Mouse (Mus musculus): ENCODE data around the gene Stab2. TPM values are rescaled to one million over a fixed set of nuclear protein-coding genes. Genes with fewer than 3 reads are reported as not detected.

Gene Stab2
- total RNA-seq, 2 experiments from 2014 or later, result 0.32 to 0.54 TPM

DNA sequence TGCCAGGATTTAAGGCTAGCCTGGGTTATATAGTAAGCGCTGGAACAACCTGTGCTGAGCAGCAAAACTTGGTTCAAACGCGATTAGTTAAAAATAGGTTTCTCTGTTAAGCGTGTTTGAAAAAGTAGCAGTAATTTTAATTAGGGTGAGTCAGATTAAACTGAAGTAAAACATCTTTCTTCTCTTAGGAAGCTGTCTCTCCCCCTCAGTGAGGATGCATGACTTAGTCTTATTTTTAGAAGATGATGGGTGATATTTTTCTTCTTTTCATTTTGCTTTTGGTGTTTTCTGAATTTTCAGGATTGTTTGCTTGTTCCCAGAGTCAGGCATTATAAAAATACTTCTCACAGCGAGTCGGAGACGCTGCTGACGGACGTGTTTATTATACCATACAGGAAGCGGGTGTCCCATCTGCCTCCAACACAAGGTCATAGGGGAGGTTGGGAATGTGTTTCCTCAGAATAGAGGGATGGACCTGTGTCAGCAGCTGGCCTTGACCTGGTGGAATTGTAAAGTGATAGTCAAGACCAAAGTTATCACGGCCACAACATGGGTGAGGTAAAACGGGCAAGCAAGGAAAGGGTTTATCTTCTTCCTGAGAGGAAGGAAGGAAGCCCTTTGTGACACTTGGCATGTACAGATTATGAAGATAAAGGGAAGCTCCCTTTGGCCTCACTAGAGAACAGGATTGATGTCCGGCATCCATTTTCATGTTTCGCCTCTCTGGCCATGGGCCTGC, 15.4 kb downstream of the Stab2 start:
- intact Hi-C loops (cut with DNase I), result no loop called here
- DNase-seq (ENCODE audit: low spot score in 2 of 2), result no peak

DNA sequence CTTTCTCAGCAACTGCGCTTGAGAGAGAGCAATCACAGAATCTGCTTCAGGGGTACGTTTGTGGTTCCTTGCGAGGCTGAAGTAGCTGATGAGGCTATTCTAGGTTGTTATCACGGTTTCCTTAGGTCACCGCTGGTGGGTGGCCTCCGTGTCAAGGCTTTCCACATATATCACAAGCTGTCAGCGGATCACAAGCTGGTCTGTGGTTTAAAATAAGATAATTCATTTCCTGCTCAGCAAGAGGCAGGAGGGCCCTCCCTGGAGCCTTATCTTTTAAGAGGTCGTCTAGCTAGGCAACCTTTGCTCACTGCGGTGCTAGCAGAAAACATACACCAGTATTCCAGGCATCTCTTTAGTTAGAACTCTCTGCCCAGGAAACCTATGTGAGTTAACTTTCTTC, 17.2 kb downstream of the Stab2 start:
- no peak for DNase-seq (ENCODE audit: low spot score in 2 of 2)
- intact Hi-C loops (cut with DNase I), result no loop called here

DNA sequence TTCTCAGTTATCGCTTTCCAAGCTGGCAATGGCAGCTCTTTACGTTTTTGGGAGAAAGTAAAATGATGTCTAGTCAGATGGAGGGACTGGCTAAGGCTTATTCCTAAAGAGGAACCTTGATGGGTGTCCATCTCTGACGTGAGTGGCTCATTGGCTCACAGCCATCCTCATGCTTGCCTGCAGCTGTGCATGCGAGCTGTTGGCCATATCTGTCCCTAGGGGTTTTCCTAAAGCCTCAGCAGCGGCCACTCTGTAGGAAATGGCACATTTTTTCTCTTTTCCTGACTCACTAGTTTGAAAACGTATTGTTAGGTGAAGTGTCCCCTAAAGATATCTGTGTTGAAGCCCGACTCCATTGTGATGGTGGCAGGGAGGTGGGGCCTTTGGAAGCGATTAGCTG, 18.0 kb downstream of the Stab2 start:
- no peak for DNase-seq (ENCODE audit: low spot score in 2 of 2)
- intact Hi-C loops (cut with DNase I), result no loop called here

DNA sequence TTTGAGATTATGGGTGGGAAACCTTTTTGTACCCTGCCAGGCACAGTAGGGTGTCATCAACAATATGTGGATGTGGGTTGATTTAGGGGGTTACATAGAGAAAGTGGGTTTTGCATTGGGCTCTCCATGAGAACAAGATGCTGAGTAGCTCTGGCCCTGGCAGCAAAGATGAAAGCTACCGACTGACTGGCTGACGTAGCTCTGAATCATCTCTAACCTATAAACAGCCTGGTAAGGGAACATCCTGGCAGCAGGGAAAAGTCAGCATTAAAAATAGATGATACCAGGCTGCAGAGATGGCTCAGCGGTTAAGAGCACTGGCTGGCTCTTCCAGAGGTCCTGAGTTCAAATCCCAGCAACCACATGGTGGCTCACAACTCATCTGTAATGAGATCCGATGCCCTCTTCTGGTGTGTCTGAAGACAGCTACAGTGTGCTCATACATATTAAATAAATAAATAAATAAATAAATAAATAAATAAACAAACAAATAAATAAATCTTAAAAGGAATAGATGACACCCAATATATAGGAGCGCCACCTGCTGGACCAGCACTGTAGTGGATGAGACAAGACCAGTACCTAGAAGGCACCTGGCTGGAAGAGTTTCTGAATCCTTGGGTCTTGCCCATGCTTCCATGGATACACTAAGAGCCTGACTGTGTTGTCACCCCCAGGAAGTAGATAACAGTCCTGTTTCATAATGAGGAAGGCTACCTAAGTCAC, 31.7 kb downstream of the Stab2 start:
- intact Hi-C loops (cut with DNase I), result no loop called here
- DNase-seq (ENCODE audit: low spot score in 2 of 2), result peak; percentile 49 to 52

DNA sequence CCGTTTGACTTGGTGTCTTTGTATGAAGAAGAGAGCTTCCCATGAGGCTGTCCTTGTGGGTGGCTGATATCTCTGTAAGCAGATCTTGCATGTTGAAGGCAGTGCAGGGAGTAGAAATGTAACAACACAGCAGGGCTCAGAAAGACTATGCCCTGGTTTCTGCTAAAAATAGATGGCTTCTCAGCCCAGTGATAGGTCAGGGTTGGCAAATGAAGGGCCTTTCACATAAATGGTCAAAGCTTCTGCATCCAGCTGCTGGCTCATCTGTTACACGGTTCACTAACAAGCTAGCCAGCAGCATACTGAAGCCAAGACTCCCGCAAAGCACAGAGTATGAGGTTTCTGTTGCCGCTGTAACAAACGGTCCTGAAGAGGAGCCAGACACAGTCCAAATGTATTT, 34.5 kb downstream of the Stab2 start:
- intact Hi-C loops (cut with DNase I), result loop anchor here (5.0 kb wide), 1 partner anchor 529 kb away; no protein-coding TSS in a partner anchor
- DNase-seq (ENCODE audit: low spot score in 2 of 2), result no peak

DNA sequence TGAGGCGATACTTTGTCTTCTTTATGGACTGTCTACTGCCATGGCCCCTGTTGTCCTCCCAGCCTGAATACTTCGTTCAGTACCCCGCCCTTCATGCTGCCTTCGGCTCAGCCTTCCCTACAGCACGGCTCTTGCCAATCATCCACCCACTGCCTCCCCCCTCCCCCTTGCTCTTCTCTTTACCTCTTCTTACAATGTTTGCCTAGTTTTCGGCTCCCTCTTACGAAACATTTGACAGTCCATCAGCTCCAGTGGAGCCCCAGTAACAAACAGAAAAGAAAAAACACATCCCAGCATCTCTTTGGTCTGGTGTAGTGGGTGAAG, 35.4 kb downstream of the Stab2 start:
- intact Hi-C loops (cut with DNase I), result loop anchor here (1.0 to 5.0 kb wide), 2 partner anchors 48 to 530 kb away; no protein-coding TSS in a partner anchor
- no peak for DNase-seq (ENCODE audit: low spot score in 2 of 2)

DNA sequence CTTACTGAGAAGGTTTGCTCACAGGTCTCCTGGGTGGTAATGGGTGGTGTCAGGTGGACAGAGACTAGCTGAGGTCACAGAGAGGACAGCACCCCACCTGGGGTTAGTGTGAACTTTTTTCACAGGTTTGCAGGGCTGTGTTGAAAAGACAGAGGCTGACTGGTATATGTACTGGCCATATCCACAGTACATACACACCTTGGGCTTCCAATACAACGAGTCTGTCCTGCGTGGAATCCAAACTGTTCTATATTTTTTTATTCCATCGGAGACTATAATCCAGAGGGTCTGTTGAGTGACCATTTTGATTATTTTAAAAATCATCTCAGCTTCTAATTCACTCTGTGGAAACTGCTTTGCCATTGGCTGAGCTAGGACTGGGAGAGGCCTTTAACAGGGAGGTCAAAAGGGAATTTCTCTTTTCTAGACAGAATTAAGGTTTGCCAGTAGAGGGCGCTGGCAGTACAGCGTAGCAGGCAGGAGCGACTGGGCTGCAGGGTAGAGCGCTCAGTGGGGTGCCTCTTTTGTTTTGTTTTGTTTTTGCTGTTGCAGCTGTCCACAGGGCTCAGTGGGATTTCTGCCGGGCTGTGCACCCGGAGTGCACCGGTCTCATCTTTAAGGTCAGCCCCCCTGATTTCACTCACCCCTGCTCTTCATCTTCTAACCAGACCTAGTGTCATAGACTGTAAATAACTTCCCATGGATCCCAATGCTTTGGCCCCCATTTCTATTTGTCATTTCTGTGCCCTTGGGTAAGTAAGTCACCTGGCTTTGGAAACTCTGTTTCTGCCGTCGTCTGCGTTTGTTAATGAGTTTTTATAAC, 35.9 kb downstream of the Stab2 start:
- DNase-seq (ENCODE audit: low spot score in 2 of 2), result peak; percentile 48 to 51
- intact Hi-C loops (cut with DNase I), result loop anchor here (1.0 to 5.0 kb wide), 2 partner anchors 48 to 530 kb away; no protein-coding TSS in a partner anchor

DNA sequence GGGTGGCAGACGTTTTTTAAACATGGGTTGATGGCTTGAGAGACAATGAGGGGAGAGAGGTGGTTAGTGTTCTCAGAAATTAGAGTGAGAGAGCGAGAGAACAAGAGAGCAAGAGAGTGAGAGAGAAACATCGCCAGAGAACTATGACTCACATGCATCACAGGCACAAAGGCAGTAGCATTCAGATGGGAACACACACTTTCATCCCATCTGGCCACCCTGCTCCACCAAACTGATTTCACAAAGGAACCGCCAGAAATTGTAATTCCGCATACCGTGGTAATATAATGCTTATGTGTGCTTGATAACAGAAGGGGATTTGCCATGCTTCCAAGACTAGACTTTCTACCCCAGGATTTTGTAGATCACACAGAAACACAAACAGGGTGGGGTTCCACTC, 38.5 kb downstream of the Stab2 start:
- DNase-seq (ENCODE audit: low spot score in 2 of 2), result peak; percentile 29 to 36
- intact Hi-C loops (cut with DNase I), result loop anchor here (10.0 kb wide), 1 partner anchor 195 kb away; the partner anchor contains the start of gene Nt5dc3

DNA sequence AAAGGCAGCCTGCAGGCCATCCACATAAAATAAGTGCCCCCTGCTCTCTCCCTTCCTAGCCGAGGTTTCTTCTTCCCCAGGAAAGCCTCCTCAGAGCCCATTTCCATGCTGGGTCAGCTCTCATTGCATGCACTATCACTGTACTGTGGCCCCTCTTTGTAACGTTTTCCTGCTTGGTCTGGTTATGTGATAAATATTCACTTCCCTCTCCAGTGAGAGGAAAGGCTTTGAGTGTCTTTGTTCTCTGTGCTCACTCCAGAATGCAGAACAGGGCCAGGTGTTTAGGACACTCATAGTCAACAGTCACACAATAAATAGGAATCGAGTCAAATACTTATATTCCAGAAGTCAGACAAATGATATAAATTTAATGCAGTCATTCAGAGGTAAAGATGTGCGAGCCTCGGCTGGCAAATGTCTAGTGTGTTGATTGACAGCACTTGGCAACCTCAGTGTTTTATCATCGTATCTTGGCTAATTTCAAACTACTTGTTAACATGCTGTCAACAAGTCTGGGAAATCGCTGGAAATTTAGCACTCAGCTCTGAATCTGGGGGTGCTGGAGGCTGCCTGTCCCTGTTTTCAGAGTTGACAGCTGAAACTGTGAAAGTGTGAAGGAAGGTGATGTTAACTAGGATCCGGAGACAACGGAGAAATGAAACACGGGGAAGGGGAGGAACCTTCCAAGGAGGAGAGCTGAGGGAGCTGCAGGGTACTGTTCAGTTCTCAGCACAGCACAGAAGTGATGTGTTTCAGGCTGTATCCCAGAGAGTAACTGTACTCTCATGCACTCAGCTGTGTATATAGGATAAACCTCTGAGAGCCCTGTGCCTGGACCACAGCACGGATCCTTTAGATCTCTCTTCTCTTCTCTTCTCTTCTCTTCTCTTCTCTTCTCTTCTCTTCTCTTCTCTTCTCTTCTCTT, 46.0 kb downstream of the Stab2 start:
- DNase-seq (ENCODE audit: low spot score in 2 of 2), result peak in 1 of 2 experiments; percentile 10
- intact Hi-C loops (cut with DNase I), result loop anchor here (10.0 kb wide), 1 partner anchor 187 kb away; the partner anchor contains the start of gene Nt5dc3

DNA sequence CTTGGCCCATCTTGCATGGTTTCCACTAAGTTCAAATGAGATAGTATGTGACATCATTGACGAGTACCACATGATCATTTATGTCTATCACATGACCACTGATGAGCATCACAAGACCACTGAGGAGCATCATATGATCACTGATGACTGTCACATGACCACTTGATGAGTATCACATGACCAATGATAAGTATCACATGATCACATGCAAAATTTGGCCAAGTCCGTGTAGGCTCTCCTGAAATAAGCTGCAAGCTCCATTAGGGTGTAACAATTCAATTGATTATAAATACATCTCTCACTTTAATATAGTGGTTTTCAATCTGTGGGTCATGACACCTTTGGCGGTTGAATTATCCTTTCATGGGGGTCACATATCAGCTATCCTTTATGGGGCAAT, 52.5 kb downstream of the Stab2 start:
- intact Hi-C loops (cut with DNase I), result no loop called here
- DNase-seq (ENCODE audit: low spot score in 2 of 2), result no peak

DNA sequence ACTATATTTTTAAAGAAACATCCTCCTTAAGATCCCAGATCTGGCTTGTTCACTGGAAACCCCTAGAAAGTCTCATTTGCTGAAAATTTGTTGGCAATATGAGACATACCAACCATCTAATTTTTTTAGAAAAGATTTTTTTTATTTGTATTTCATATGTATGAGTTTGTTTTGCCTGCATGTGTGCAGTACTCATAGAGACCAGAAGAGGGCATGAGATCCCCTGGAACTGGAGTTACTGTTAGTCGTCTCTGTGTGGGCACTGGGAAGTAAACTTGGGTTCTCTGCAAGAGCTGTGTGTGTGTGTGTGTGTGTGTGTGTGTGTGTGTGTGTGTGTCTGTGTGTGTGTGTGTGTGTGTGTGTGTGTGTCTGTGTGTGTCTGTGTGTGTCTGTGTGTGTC, 55.1 kb downstream of the Stab2 start:
- no peak for DNase-seq (ENCODE audit: low spot score in 2 of 2)
- intact Hi-C loops (cut with DNase I), result no loop called here

DNA sequence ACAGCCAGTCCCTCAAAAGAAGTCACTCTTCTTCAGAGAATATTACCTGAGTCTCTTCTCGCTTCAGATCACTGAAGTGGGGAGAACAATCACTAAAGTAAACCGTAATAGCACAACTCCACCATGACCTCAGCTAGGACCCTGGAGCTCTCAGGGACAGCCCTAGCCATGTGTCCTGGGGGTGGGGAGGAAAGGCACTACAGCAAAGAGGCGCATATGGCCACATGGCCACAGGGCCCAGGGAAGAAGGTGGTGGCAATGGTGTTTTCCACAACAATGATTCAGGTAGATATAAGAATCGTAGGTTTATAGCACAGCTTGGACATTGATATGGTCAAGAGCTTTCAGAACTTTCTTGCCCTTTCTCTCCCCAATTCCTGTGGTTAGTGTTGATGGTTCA, 57.0 kb downstream of the Stab2 start:
- intact Hi-C loops (cut with DNase I), result no loop called here

DNA sequence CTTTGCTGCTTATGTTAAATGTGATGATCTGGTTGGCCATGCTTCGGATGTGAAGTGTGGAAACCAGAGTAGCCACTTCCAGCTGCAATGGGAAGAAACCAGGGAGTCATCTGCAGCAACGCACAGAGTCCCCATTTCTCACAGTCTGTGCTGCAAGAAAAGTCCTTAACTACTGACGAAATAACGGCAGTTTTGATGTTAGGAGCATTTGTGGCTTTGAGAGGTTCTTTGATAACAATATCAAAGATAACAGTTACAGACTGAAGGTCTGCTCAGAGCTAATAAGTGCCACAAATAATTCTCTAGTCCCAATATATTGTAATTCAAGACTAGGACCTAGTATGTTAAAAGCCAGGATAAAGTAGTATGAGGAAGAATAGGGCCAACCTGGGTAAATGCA, 57.9 kb downstream of the Stab2 start:
- DNase-seq (ENCODE audit: low spot score in 2 of 2), result no peak
- intact Hi-C loops (cut with DNase I), result no loop called here

More for the DNA sequence above, 57.0 kb downstream of the Stab2 start:
- DNase-seq (ENCODE audit: low spot score in 2 of 2), result no peak

DNA sequence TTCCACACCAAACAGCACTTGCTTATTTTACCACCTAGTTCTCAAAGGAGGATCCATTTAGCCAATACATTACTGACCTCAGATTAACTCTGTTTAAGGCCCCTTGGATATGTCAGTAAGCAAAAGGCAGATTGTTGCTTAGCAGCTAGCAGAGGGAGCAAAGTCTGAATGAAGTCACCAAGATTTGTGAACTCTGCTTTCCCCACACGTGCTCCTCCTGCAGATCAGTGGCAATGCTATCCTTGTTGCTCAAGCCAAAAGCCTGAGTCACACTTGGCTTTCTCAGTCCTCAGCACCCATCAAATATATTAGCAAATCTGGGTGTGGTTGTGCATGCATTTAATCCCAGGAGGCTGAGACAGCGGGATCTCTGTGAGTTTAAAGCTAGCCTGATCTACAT, 60.3 kb downstream of the Stab2 start:
- intact Hi-C loops (cut with DNase I), result no loop called here
- no peak for DNase-seq (ENCODE audit: low spot score in 2 of 2)

DNA sequence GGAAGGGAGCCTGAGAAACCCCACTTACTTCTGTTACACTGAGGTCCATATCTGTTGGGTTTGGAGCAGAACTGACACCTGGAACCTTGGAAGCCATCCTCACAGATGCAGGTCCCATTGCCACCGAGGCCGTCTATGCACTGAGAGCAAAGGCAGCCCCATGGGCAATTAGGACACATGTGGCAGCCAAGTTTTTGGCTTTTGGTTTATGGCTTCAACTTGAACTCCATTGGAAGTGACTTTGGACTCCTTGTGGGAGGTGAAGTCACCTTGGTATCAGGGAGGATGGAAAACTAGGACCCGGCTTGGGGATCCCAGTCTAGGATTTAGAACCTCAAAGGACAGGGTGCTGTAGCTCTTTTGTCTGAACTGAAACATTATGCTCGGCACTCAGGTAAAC, 67.2 kb downstream of the Stab2 start:
- intact Hi-C loops (cut with DNase I), result no loop called here
- no peak for DNase-seq (ENCODE audit: low spot score in 2 of 2)

DNA sequence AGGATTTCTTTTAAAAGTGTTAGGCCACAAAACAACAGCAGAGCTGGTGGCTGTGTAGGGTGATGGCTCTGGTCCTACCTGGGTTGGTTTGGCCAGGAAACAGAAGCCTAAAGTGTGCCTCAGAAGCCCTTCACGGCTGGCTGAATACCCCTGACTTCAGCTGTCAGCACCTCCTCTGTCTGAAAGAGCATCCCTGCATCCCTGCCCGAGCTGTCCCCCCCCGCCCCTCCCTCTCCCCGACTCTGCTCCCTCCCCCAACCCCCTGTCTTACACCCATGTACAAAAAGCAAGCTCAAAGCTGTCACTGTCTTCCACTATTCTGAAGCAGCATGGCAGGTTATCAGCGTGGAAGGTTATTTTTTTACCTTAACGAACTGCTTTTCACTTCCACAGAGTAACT, 73.4 kb downstream of the Stab2 start:
- intact Hi-C loops (cut with DNase I), result no loop called here
- DNase-seq (ENCODE audit: low spot score in 2 of 2), result no peak

DNA sequence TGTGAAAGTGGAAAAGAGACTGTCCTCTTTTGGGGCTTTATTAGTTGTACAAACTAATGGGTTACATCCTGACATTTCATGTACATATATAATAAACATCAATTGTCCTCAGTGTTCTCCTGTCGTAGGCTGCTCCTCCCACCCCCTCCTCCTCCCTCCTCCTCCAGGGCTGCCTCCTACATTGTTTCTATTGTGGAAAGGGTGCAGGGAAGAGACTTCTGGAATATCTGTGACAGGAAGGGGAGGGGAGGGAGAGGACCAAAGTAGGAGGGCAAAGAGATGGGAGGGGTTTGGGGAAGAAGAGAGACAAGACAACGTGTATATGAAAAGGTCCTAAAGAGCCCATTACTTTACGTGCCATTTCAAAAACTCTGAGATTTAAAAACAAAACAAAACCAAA, 73.9 kb downstream of the Stab2 start:
- DNase-seq (ENCODE audit: low spot score in 2 of 2), result no peak
- intact Hi-C loops (cut with DNase I), result no loop called here

DNA sequence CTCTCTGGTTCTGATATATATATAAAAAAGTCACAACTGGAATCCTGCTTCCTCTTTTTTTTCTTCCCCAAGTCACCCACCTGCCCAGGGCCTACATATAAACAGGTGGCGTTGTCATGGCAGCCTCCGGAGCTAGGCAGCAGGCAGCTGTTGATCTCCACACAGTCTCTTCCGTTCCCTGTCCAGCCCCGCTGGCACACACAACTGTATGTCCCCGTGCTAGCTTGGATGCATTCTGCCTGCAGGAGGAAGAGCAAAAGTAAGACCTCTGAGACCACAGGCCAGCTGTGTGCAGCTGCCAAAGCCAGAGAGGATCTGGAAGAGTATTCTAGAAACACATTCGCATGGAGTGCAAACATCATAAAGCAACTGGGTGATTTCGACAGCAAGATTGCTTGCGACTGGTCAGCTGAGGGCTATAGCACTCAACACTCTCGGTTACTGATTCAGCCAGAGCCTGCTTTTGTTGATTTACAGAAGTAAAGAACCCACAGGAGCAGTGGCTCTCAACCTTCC, 74.6 kb downstream of the Stab2 start:
- intact Hi-C loops (cut with DNase I), result no loop called here
- DNase-seq (ENCODE audit: low spot score in 2 of 2), result no peak

DNA sequence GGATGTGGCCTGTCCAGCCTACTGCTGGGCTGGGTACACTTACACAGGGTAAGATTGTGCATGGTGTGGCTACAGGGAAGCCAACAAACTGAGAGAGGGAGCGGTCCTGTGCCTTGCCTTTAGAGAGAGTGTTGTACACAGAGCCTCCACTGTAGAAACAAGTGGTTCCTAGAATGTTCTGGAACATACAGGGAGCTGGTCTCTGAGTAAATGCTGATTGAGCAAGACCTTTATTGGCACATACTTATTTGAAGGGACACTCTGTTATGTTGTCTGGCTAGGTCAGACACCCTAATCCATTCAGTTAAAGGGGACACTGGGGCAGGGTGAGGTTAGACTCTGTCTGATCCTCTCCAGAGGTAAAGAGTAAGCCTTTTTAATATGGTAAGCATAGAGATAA, 84.2 kb downstream of the Stab2 start:
- intact Hi-C loops (cut with DNase I), result no loop called here
- no peak for DNase-seq (ENCODE audit: low spot score in 2 of 2)
